Mouse (Mus musculus) intestine, embryonic 16.5 days (tissue): Measurements from ENCODE around the gene Mgat3. TPM values are rescaled to one million over a fixed set of nuclear protein-coding genes. Genes with fewer than 3 reads are reported as not detected.

Experiments used
- ATAC-seq: fragments of 200-750 bp; cut with Nextera tagmentation; 2 replicates; pipeline ENCODE4 v1.8.0; 2017; ENCODE audit warnings: moderate TSS enrichment, moderate library complexity
- H3K27ac ChIP-seq: fragments of 300-500 bp; sonication (generic); 2 replicates; pipeline ENCODE4 v1.5.1; 2014; ENCODE audit warnings: mild to moderate bottlenecking, low read length
- H3K27me3 ChIP-seq: fragments of 300-500 bp; sonication (generic); replicated peaks from 2 replicates; pipeline ENCODE4 v1.6.1; 2014; ENCODE audit warnings: low read length, control low read depth, mixed read lengths; ENCODE audit not compliant: control insufficient read depth, insufficient read depth
- H3K36me3 ChIP-seq: fragments of 300-500 bp; sonication (generic); 2 replicates; pipeline ENCODE4 v1.6.1; 2014; ENCODE audit warnings: low read length, control low read depth; ENCODE audit not compliant: control insufficient read depth, insufficient read depth
- H3K4me1 ChIP-seq: fragments of 300-500 bp; sonication (generic); 2 replicates; pipeline ENCODE4 v1.6.1; 2014; ENCODE audit warnings: low read length, control low read depth, mixed read lengths; ENCODE audit not compliant: control insufficient read depth, insufficient read depth
- H3K4me2 ChIP-seq: fragments of 300-500 bp; sonication (generic); 2 replicates; pipeline ENCODE4 v1.6.1; 2014; ENCODE audit warnings: low read depth, low read length, control low read depth
- H3K4me3 ChIP-seq: fragments of 300-500 bp; sonication (generic); 2 replicates; pipeline ENCODE4 v1.5.1; 2014; ENCODE audit warnings: mild to moderate bottlenecking, low read length
- H3K9ac ChIP-seq: fragments of 300-500 bp; sonication (generic); 2 replicates; pipeline ENCODE4 v1.6.1; 2014; ENCODE audit warnings: low read depth, low read length
- H3K9me3 ChIP-seq: fragments of 300-500 bp; sonication (generic); 2 replicates; pipeline ENCODE4 v1.6.1; 2016; ENCODE audit warnings: low read length, control low read depth; ENCODE audit not compliant: control insufficient read depth
- WGBS: fragments of 180-500 bp; shearing (Covaris S2); extraction: QIAGEN DNeasy Blood & Tissue Kit; methylation state at CpG from one replicate; pipeline ENCODE4 v1.1.7; 2014; 5-methylcytosine and 5-hydroxymethylcytosine counted together
- polyA plus RNA-seq: library from polyadenylated mRNA; unstranded; fragments of >200 nt; fragmentation: Nextera tagmentation; extraction: Ambion mirVana; gene quantifications from 2 replicates; pipeline ENCODE4 v1.2.1, GENCODE M21; 2015

Gene Mgat3
- polyA plus RNA-seq, 1 experiment from 2014 or later, result 14.8 TPM

GRCm38 (mm10) chr15:80158001-80158706 is 15.4 kb upstream of the Mgat3 start:
- Histone ChIP-seq H3K4me2 (no peak overlapping the region), H3K9me3 (no peaks in the 10 kb centered on the region), H3K9ac (peak overlapping the region; percentile 15; the same call in 1 of the 2 replicates), H3K27ac (peak overlapping the region; percentile 89), H3K27me3 (no peaks in the 10 kb centered on the region), H3K4me3 (no peak overlapping the region), H3K4me1 (peaks cover 40% of the 10 kb centered on the region), H3K36me3 (peaks cover 22% of the 10 kb centered on the region)
- ATAC-seq, result no peak
- WGBS, result 61% methylated on average over 5 of the region's 5 CpGs

- Histone ChIP-seq H3K36me3 (peaks cover 22% of the 10 kb centered on the region), H3K4me2 (no peak overlapping the region), H3K9ac (peak overlapping the region; percentile 40)
These were observed 14.8 kb upstream of the Mgat3 start for GRCm38 (mm10) chr15:80158707-80159090.

GRCm38 (mm10) chr15:80159286-80159901 is 14.1 kb upstream of the Mgat3 start:
- H3K4me2 ChIP-seq, result no peak overlapping the region
- WGBS, result 34% methylated on average over 8 of the region's 8 CpGs

More at GRCm38 (mm10) chr15:80158707-80159090, 14.8 kb upstream of the Mgat3 start:
- WGBS, result 41% methylated on average over 4 of the region's 4 CpGs
- H3K27ac ChIP-seq, result peak overlapping the region; percentile 89
- no peak overlapping the region for H3K4me3 ChIP-seq
- no peaks in the 10 kb centered on the region for H3K9me3 ChIP-seq
- no peaks in the 10 kb centered on the region for H3K27me3 ChIP-seq
- peaks cover 40% of the 10 kb centered on the region for H3K4me1 ChIP-seq
- ATAC-seq, result peak; percentile 3; the same call in 1 of the 2 replicates

GRCm38 (mm10) chr15:80160223-80160622 is 13.3 kb upstream of the Mgat3 start:
- ATAC-seq, result no peak
- peaks cover 18% of the 10 kb centered on the region for H3K36me3 ChIP-seq
- H3K27ac ChIP-seq, result peak overlapping the region; percentile 88
- 84% methylated on average over 13 of the region's 13 CpGs for WGBS
- H3K4me2 ChIP-seq, result no peak overlapping the region
- no peaks in the 10 kb centered on the region for H3K27me3 ChIP-seq
- H3K9me3 ChIP-seq, result no peaks in the 10 kb centered on the region
- H3K9ac ChIP-seq, result peak overlapping the region; percentile 50
- no peak overlapping the region for H3K4me3 ChIP-seq
- peaks cover 40% of the 10 kb centered on the region for H3K4me1 ChIP-seq

More at GRCm38 (mm10) chr15:80159286-80159901, 14.1 kb upstream of the Mgat3 start:
- peak; percentile 93 for ATAC-seq
- H3K4me3 ChIP-seq, result no peak overlapping the region
- H3K9ac ChIP-seq, result peak overlapping the region; percentile 50
- H3K9me3 ChIP-seq, result no peaks in the 10 kb centered on the region
- H3K36me3 ChIP-seq, result peaks cover 18% of the 10 kb centered on the region
- H3K4me1 ChIP-seq, result peaks cover 40% of the 10 kb centered on the region
- H3K27me3 ChIP-seq, result no peaks in the 10 kb centered on the region
- H3K27ac ChIP-seq, result peak overlapping the region; percentile 89

GRCm38 (mm10) chr15:80160726-80161125 is 12.8 kb upstream of the Mgat3 start:
- peaks cover 16% of the 10 kb centered on the region for H3K36me3 ChIP-seq
- ATAC-seq, result no peak
- peaks cover 40% of the 10 kb centered on the region for H3K4me1 ChIP-seq
- H3K27me3 ChIP-seq, result no peaks in the 10 kb centered on the region
- no peak overlapping the region for H3K4me2 ChIP-seq
- 90% methylated on average over 4 of the region's 4 CpGs for WGBS
- H3K9me3 ChIP-seq, result no peaks in the 10 kb centered on the region
- peak overlapping the region; percentile 50 for H3K9ac ChIP-seq
- peak overlapping the region; percentile 88 for H3K27ac ChIP-seq
- H3K4me3 ChIP-seq, result no peak overlapping the region

- Histone ChIP-seq H3K9me3 (no peaks in the 10 kb centered on the region), H3K4me3 (no peak overlapping the region), H3K9ac (no peak overlapping the region), H3K4me2 (no peak overlapping the region), H3K27me3 (no peaks in the 10 kb centered on the region), H3K36me3 (peaks cover 15% of the 10 kb centered on the region; the same call in 1 of the 2 replicates), H3K4me1 (peaks cover 40% of the 10 kb centered on the region), H3K27ac (no peak overlapping the region; the same call in 1 of the 2 replicates)
- no peak for ATAC-seq
- 84% methylated on average over 3 of the region's 3 CpGs for WGBS
These were observed 12.3 kb upstream of the Mgat3 start for GRCm38 (mm10) chr15:80161199-80161598.

GRCm38 (mm10) chr15:80162401-80162964 is 11.0 kb upstream of the Mgat3 start:
- no peak for ATAC-seq
- H3K36me3 ChIP-seq, result peaks cover 15% of the 10 kb centered on the region; the same call in 1 of the 2 replicates
- H3K9ac ChIP-seq, result no peak overlapping the region
- no peak overlapping the region for H3K4me3 ChIP-seq
- no peaks in the 10 kb centered on the region for H3K9me3 ChIP-seq
- H3K4me2 ChIP-seq, result no peak overlapping the region
- WGBS, result 84% methylated on average over 4 of the region's 4 CpGs
- no peak overlapping the region for H3K27ac ChIP-seq
- H3K4me1 ChIP-seq, result peaks cover 36% of the 10 kb centered on the region
- no peaks in the 10 kb centered on the region for H3K27me3 ChIP-seq

GRCm38 (mm10) chr15:80163274-80163673 is 10.2 kb upstream of the Mgat3 start:
- H3K4me1 ChIP-seq, result peaks cover 29% of the 10 kb centered on the region
- no peak for ATAC-seq
- no peak overlapping the region for H3K4me3 ChIP-seq
- no peaks in the 10 kb centered on the region for H3K9me3 ChIP-seq
- no peak overlapping the region for H3K27ac ChIP-seq
- H3K4me2 ChIP-seq, result no peak overlapping the region
- H3K36me3 ChIP-seq, result peaks cover 13% of the 10 kb centered on the region; the same call in 1 of the 2 replicates
- no peak overlapping the region for H3K9ac ChIP-seq
- H3K27me3 ChIP-seq, result no peaks in the 10 kb centered on the region
- WGBS, result 81% methylated on average over 11 of the region's 11 CpGs

GRCm38 (mm10) chr15:80163716-80164115 is 9.8 kb upstream of the Mgat3 start:
- Histone ChIP-seq H3K4me1 (peaks cover 24% of the 10 kb centered on the region), H3K27me3 (no peaks in the 10 kb centered on the region), H3K27ac (no peak overlapping the region), H3K9me3 (no peaks in the 10 kb centered on the region), H3K4me3 (no peak overlapping the region), H3K36me3 (peaks cover 13% of the 10 kb centered on the region; the same call in 1 of the 2 replicates), H3K9ac (no peak overlapping the region), H3K4me2 (no peak overlapping the region)
- ATAC-seq, result no peak
- WGBS, result 89% methylated on average over 4 of the region's 4 CpGs
